Mouse (Mus musculus) CH12.LX (cell line): ENCODE measurements around the gene Hira. TPM values are rescaled to one million over a fixed set of nuclear protein-coding genes. Genes with fewer than 3 reads are reported as not detected.
"Not testable (repeated sequence)": the region's sequence is repeated elsewhere in the genome, so short reads cannot be mapped to it uniquely, and the experiment has no call there.

Experiments used
- DNase-seq: peaks from one replicate; pipeline ENCODE4 v3.0.0-alpha.2; 2013; ENCODE audit errors: extremely low read depth
- H3K27ac ChIP-seq: 2 replicates; pipeline ENCODE4 v1.5.1; 2012; ENCODE audit warnings: low read depth, mild to moderate bottlenecking, control low read depth, moderate library complexity; ENCODE audit not compliant: insufficient read depth
- H3K27me3 ChIP-seq: replicated peaks from 2 replicates; pipeline ENCODE3; 2012; ENCODE audit warnings: inconsistent platforms
- H3K36me3 ChIP-seq, 2 experiments: replicated peaks in 1 of 2; 2 replicates each; pipeline versions ENCODE3 to v1.6.1; 2012; ENCODE audit warnings: inconsistent platforms in 1 of 2, low read length in 1 of 2, mild to moderate bottlenecking in 1 of 2, mixed read lengths in 1 of 2, moderate library complexity in 1 of 2; ENCODE audit not compliant: control insufficient read depth in 1 of 2, insufficient read depth in 1 of 2
- H3K4me1 ChIP-seq, 2 experiments: 2 replicates each; pipeline ENCODE4 v1.6.1; 2012; ENCODE audit warnings: inconsistent platforms in 1 of 2, moderate library complexity in 1 of 2; ENCODE audit not compliant: insufficient read depth in 2 of 2, control insufficient read depth in 1 of 2
- H3K4me2 ChIP-seq: 2 replicates; pipeline ENCODE4 v1.6.1; 2012; ENCODE audit warnings: low read depth, mild to moderate bottlenecking, control low read depth; ENCODE audit not compliant: poor library complexity, insufficient read depth, severe bottlenecking
- H3K4me3 ChIP-seq, 3 experiments: fragments of 150-350 bp in 1 of 3; sonication (generic) in 1 of 3; replicated peaks in 1 of 3; 2 replicates each; pipeline versions ENCODE3 to v1.5.1; 2011 to 2012; ENCODE audit warnings: low read depth in 2 of 3, low read length in 2 of 3, mild to moderate bottlenecking in 2 of 3, moderate library complexity in 2 of 3, control low read depth in 1 of 3, improper control_type of control experiment in 1 of 3, inconsistent platforms in 1 of 3, mixed read lengths in 1 of 3; ENCODE audit not compliant: poor library complexity in 1 of 3
- H3K79me2 ChIP-seq: replicated peaks from 2 replicates; pipeline ENCODE4 v1.6.1; 2012; ENCODE audit warnings: mild to moderate bottlenecking, moderate library complexity; ENCODE audit not compliant: control insufficient read depth, poor library complexity, insufficient read depth, severe bottlenecking; ENCODE audit errors: extremely low read depth
- H3K9ac ChIP-seq: 2 replicates; pipeline ENCODE4 v1.6.1; 2012; ENCODE audit warnings: low read depth, mild to moderate bottlenecking, control low read depth, moderate library complexity; ENCODE audit not compliant: insufficient read depth
- H3K9me3 ChIP-seq: replicated peaks from 2 replicates; pipeline ENCODE3; 2012; ENCODE audit warnings: low read length, inconsistent platforms, mixed read lengths
- BHLHE40 ChIP-seq: IDR thresholded peaks from 2 replicates; pipeline ENCODE4 v1.6.1; 2011; ENCODE audit warnings: mild to moderate bottlenecking, low read depth, low read length, improper control_type of control experiment
- CTCF ChIP-seq, 2 experiments: IDR thresholded peaks in 1 of 2; conservative IDR thresholded peaks in 1 of 2; 2 replicates each; pipeline ENCODE4 v1.5.1; 2011 to 2012; ENCODE audit warnings: low read depth in 2 of 2, low read length in 2 of 2, improper control_type of control experiment in 1 of 2, inconsistent platforms in 1 of 2, mild to moderate bottlenecking in 1 of 2, moderate library complexity in 1 of 2
- ELF1 ChIP-seq: IDR thresholded peaks from 2 replicates; pipeline ENCODE4 v1.6.1; 2014; ENCODE audit warnings: low read depth, mild to moderate bottlenecking, inconsistent platforms, low read length, improper control_type of control experiment
- EP300 ChIP-seq: IDR thresholded peaks from 2 replicates; pipeline ENCODE4 v1.6.1; 2011; ENCODE audit warnings: low read length, improper control_type of control experiment
- ETS1 ChIP-seq: conservative IDR thresholded peaks from 2 replicates; pipeline ENCODE4 v1.6.1; 2012; ENCODE audit warnings: low read depth, mild to moderate bottlenecking, inconsistent platforms, low read length, improper control_type of control experiment, moderate library complexity
- GABPA ChIP-seq: IDR thresholded peaks from 2 replicates; pipeline ENCODE4 v1.6.1; 2012; ENCODE audit warnings: low read depth, low read length, improper control_type of control experiment, inconsistent platforms; ENCODE audit not compliant: insufficient replicate concordance
- JUN ChIP-seq: IDR thresholded peaks from 2 replicates; pipeline ENCODE4 v1.6.1; 2011; ENCODE audit warnings: low read depth, mild to moderate bottlenecking, low read length, improper control_type of control experiment, moderate library complexity; ENCODE audit not compliant: insufficient read depth
- JUND ChIP-seq: conservative IDR thresholded peaks from 2 replicates; pipeline ENCODE4 v1.6.1; 2011; ENCODE audit warnings: low read depth, low read length, improper control_type of control experiment
- KAT2A ChIP-seq: IDR thresholded peaks from 2 replicates; pipeline ENCODE4 v1.6.1; 2012; ENCODE audit warnings: low read length, improper control_type of control experiment, inconsistent platforms; ENCODE audit not compliant: insufficient replicate concordance
- MAZ ChIP-seq: IDR thresholded peaks from 2 replicates; pipeline ENCODE4 v1.6.1; 2012; ENCODE audit warnings: low read depth, mild to moderate bottlenecking, inconsistent platforms, low read length, improper control_type of control experiment, moderate library complexity
- NRF1 ChIP-seq: IDR thresholded peaks from 2 replicates; pipeline ENCODE4 v1.6.1; 2014; ENCODE audit warnings: low read depth, mild to moderate bottlenecking, inconsistent platforms, low read length, improper control_type of control experiment, moderate library complexity
- PAX5 ChIP-seq: IDR thresholded peaks from 2 replicates; pipeline ENCODE4 v1.6.1; 2012; ENCODE audit warnings: low read length, inconsistent platforms, mixed read lengths
- POLR2A ChIP-seq: IDR thresholded peaks from 2 replicates; pipeline ENCODE4 v1.6.1; 2011; ENCODE audit warnings: low read depth, mild to moderate bottlenecking, improper control_type of control experiment, low read length
- POLR2AphosphoS2 ChIP-seq: IDR thresholded peaks from 2 replicates; pipeline ENCODE4 v1.6.1; 2011; ENCODE audit warnings: low read depth, low read length, improper control_type of control experiment
- SIN3A ChIP-seq: IDR thresholded peaks from 2 replicates; pipeline ENCODE4 v1.6.1; 2012; ENCODE audit warnings: low read length, improper control_type of control experiment, inconsistent platforms
- TCF12 ChIP-seq: IDR thresholded peaks from 2 replicates; pipeline ENCODE4 v1.6.1; 2014; ENCODE audit warnings: low read depth, mild to moderate bottlenecking, inconsistent platforms, low read length, improper control_type of control experiment
- ZC3H11A ChIP-seq: IDR thresholded peaks from 2 replicates; pipeline ENCODE4 v1.6.1; 2012; ENCODE audit warnings: low read depth, mild to moderate bottlenecking, inconsistent platforms, low read length, improper control_type of control experiment
- ZKSCAN1 ChIP-seq: IDR thresholded peaks from 2 replicates; pipeline ENCODE4 v1.6.1; 2012; ENCODE audit warnings: low read depth, inconsistent platforms, low read length, improper control_type of control experiment, borderline replicate concordance
- ZMIZ1 ChIP-seq: IDR thresholded peaks from 2 replicates; pipeline ENCODE4 v1.6.1; 2012; ENCODE audit warnings: low read depth, mild to moderate bottlenecking, inconsistent platforms, low read length, improper control_type of control experiment
- dilution Hi-C: fragments of 300-500 bp; cut with MboI; formaldehyde crosslinking; loops from 2 replicates; pipeline ENCODE4 v1.14.3; 2020; ENCODE audit warnings: low sequenced_read_pairs; ENCODE audit not compliant: extremely low pct_unique_long_range_greater_than_20kb, extremely low pct_ligation_motif_present
- in situ Hi-C: fragments of 300-500 bp; cut with MboI; formaldehyde crosslinking; loops from 3 replicates; pipeline ENCODE4 v1.14.3; 2019; ENCODE audit warnings: low sequenced_read_pairs, low pct_ligation_motif_present, low pct_unique_long_range_greater_than_20kb, mixed read lengths
- polyA plus RNA-seq: library from polyadenylated mRNA; unstranded; fragments of >175 nt; gene quantifications from 2 replicates; pipeline ENCODE4 v1.2.1, GENCODE M21; 2012; ENCODE audit warnings: low read depth; ENCODE audit not compliant: insufficient read length
- total RNA-seq, 2 experiments: library from RNA; depleted of rRNA; stranded (reverse); fragments of 300-350 nt in 1 of 2; fragments of >200 nt in 1 of 2; gene quantifications; 2 replicates each; pipeline ENCODE4 v1.2.3; 2012 to 2014

The Hira gene
- total and polyA plus RNA-seq, 3 experiments: 45.8 to 187 (median 125) TPM

DNA sequence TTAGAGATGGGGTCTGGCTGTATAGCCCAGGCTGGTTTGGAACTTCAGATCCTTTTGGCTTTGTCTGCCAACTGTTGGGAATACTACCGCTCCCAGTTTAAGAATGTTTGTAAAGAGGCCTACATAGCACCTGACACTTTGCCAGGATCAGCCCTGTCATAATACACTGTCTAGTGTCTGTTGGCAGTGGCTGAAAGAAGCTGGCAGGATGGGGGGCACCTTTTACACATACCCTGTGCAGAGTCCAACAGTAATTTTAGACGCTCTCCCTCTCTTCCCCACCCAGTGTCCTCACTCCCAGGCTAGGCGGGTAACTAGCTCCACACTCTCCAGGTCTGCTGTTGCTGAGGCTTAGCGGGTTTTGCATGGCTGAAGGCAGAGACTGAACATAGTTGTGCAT is 38.5 kb upstream of the Hira start:
- Histone ChIP-seq H3K27me3 (no peaks in the 10 kb centered on the region), H3K27ac (no peak overlapping the region), H3K79me2 (peaks cover 20% of the 10 kb centered on the region), H3K36me3 (peaks cover 38 to 55% of the 10 kb centered on the region in 2 experiments), H3K4me2 (no peak overlapping the region), H3K9me3 (no peaks in the 10 kb centered on the region), H3K4me3 (no peak overlapping the region), H3K4me1 (peaks cover 5 to 22% of the 10 kb centered on the region in 2 experiments), H3K9ac (no peak overlapping the region)
- dilution Hi-C loops: no loop called here
- TF ChIP-seq GABPA (no peak), KAT2A (no peak), ZMIZ1 (no peak), POLR2A (no peak), EP300 (no peak), POLR2AphosphoS2 (no peak), MAZ (no peak), ELF1 (no peak), BHLHE40 (no peak), TCF12 (no peak), SIN3A (no peak), ZC3H11A (no peak), CTCF (conservative IDR thresholded peaks at IDR 0.05 in 1 of 2, IDR thresholded peaks at IDR 0.05 in 1 of 2; ENCODE audit: low read depth in 2 of 2, low read length in 2 of 2) (no peak), ETS1 (no peak)
- DNase-seq: no peak
- in situ Hi-C loops: no loop called here

GRCm38 (mm10) chr16:18846301-18846820 is 30.5 kb upstream of the Hira start:
- Histone ChIP-seq H3K27me3 (no peaks in the 10 kb centered on the region), H3K4me3 (no peak overlapping the region), H3K9me3 (no peaks in the 10 kb centered on the region), H3K4me2 (no peak overlapping the region), H3K9ac (no peak overlapping the region), H3K27ac (no peak overlapping the region), H3K4me1 (no peaks in the 10 kb centered on the region), H3K36me3 (peaks cover 2 to 12% of the 10 kb centered on the region in 2 experiments), H3K79me2 (no peaks in the 10 kb centered on the region)
- dilution Hi-C loops (no loop called here), in situ Hi-C loops (no loop called here)
- DNase-seq: no peak
- TF ChIP-seq TCF12 (no peak), ETS1 (no peak), JUND (no peak), ZKSCAN1 (no peak), ZC3H11A (no peak), PAX5 (no peak), JUN (no peak), NRF1 (no peak), CTCF (conservative IDR thresholded peaks at IDR 0.05 in 1 of 2, IDR thresholded peaks at IDR 0.05 in 1 of 2; ENCODE audit: low read depth in 2 of 2, low read length in 2 of 2) (no peak)

- dilution Hi-C loops, H3K36me3 ChIP-seq, H3K27ac ChIP-seq, H3K27me3 ChIP-seq, H3K4me1 ChIP-seq, H3K79me2 ChIP-seq, H3K9ac ChIP-seq, H3K4me3 ChIP-seq, H3K4me2 ChIP-seq, DNase-seq, H3K9me3 ChIP-seq, in situ Hi-C loops: not testable (repeated sequence)
These were observed 27.2 kb upstream of the Hira start for GRCm38 (mm10) chr16:18849521-18850190.
